Mouse (Mus musculus): Measurements from ENCODE around the gene Celf2. TPM values are rescaled to one million over a fixed set of nuclear protein-coding genes. Genes with fewer than 3 reads are reported as not detected.

Gene Celf2
- polyA plus RNA-seq, 1 experiment, result 40.8 TPM

- Histone ChIP-seq H3K36me3 (ENCODE audit: control insufficient read depth, insufficient read depth, low read length) (no peaks in the 10 kb centered on the region), H3K4me3 (ENCODE audit: extremely low read depth, insufficient read depth, insufficient read length) (no peak overlapping the region), H3K27ac (ENCODE audit: insufficient read depth, low read length) (no peak overlapping the region), H3K4me1 (ENCODE audit: control insufficient read depth, insufficient read depth, insufficient read length) (no peaks in the 10 kb centered on the region), H3K27me3 (ENCODE audit: control insufficient read depth, insufficient read depth, low read length) (no peaks in the 10 kb centered on the region)
- no peak for DNase-seq (ENCODE audit: low read depth in 1 of 2, low spot score in 2 of 2)
- WGBS, result 85% methylated on average over 2 of the region's 2 CpGs
- TF ChIP-seq CTCF (IDR thresholded peaks at IDR 0.05; ENCODE audit: extremely low read depth, insufficient read depth, insufficient read length, insufficient replicate concordance) (no peak), POLR2A (IDR thresholded peaks at IDR 0.05; ENCODE audit: low read depth, low read length) (no peak)
These were observed 116.9 kb downstream of the Celf2 start for GRCm38 (mm10) chr2:7392500-7392899.

GRCm38 (mm10) chr2:7389264-7389663 lies 120.1 kb downstream of the Celf2 start:
- H3K4me3 ChIP-seq (ENCODE audit: extremely low read depth, insufficient read depth, insufficient read length), result no peak overlapping the region
- WGBS, result 75% methylated on average over 5 of the region's 5 CpGs
- H3K36me3 ChIP-seq (ENCODE audit: control insufficient read depth, insufficient read depth, low read length), result no peaks in the 10 kb centered on the region
- no peak overlapping the region for H3K27ac ChIP-seq (ENCODE audit: insufficient read depth, low read length)
- TF ChIP-seq CTCF (IDR thresholded peaks at IDR 0.05; ENCODE audit: extremely low read depth, insufficient read depth, insufficient read length, insufficient replicate concordance), result no peak
- no peak for TF ChIP-seq POLR2A (IDR thresholded peaks at IDR 0.05; ENCODE audit: low read depth, low read length)
- H3K4me1 ChIP-seq (ENCODE audit: control insufficient read depth, insufficient read depth, insufficient read length), result no peaks in the 10 kb centered on the region
- DNase-seq (ENCODE audit: low read depth in 1 of 2, low spot score in 2 of 2), result no peak
- H3K27me3 ChIP-seq (ENCODE audit: control insufficient read depth, insufficient read depth, low read length), result no peaks in the 10 kb centered on the region

- Histone ChIP-seq H3K27me3 (ENCODE audit: control insufficient read depth, insufficient read depth, low read length) (no peaks in the 10 kb centered on the region), H3K36me3 (ENCODE audit: control insufficient read depth, insufficient read depth, low read length) (no peaks in the 10 kb centered on the region), H3K4me1 (ENCODE audit: control insufficient read depth, insufficient read depth, insufficient read length) (no peaks in the 10 kb centered on the region), H3K4me3 (ENCODE audit: extremely low read depth, insufficient read depth, insufficient read length) (no peak overlapping the region), H3K27ac (ENCODE audit: insufficient read depth, low read length) (no peak overlapping the region)
- TF ChIP-seq CTCF (IDR thresholded peaks at IDR 0.05; ENCODE audit: extremely low read depth, insufficient read depth, insufficient read length, insufficient replicate concordance) (no peak), POLR2A (IDR thresholded peaks at IDR 0.05; ENCODE audit: low read depth, low read length) (no peak)
- DNase-seq (ENCODE audit: low read depth in 1 of 2, low spot score in 2 of 2), result no peak
- WGBS, result 52% methylated on average over 1 of the region's 1 CpGs
These were observed 130.6 kb downstream of the Celf2 start for GRCm38 (mm10) chr2:7378736-7379135.

GRCm38 (mm10) chr2:7377878-7378277 lies 131.5 kb downstream of the Celf2 start:
- 92% methylated on average over 1 of the region's 1 CpGs for WGBS
- H3K4me1 ChIP-seq (ENCODE audit: control insufficient read depth, insufficient read depth, insufficient read length), result no peaks in the 10 kb centered on the region

GRCm38 (mm10) chr2:7367738-7368137 lies 141.6 kb downstream of the Celf2 start:
- Histone ChIP-seq H3K27me3 (ENCODE audit: control insufficient read depth, insufficient read depth, low read length) (no peaks in the 10 kb centered on the region), H3K4me3 (ENCODE audit: extremely low read depth, insufficient read depth, insufficient read length) (no peak overlapping the region), H3K4me1 (ENCODE audit: control insufficient read depth, insufficient read depth, insufficient read length) (no peaks in the 10 kb centered on the region), H3K27ac (ENCODE audit: insufficient read depth, low read length) (no peak overlapping the region), H3K36me3 (ENCODE audit: control insufficient read depth, insufficient read depth, low read length) (no peaks in the 10 kb centered on the region)
- WGBS, result 86% methylated on average over 4 of the region's 4 CpGs
- DNase-seq (ENCODE audit: low read depth in 1 of 2, low spot score in 2 of 2), result no peak
- TF ChIP-seq CTCF (IDR thresholded peaks at IDR 0.05; ENCODE audit: extremely low read depth, insufficient read depth, insufficient read length, insufficient replicate concordance) (no peak), POLR2A (IDR thresholded peaks at IDR 0.05; ENCODE audit: low read depth, low read length) (no peak)

More at GRCm38 (mm10) chr2:7377878-7378277, 131.5 kb downstream of the Celf2 start:
- no peaks in the 10 kb centered on the region for H3K36me3 ChIP-seq (ENCODE audit: control insufficient read depth, insufficient read depth, low read length)
- no peaks in the 10 kb centered on the region for H3K27me3 ChIP-seq (ENCODE audit: control insufficient read depth, insufficient read depth, low read length)
- DNase-seq (ENCODE audit: low read depth in 1 of 2, low spot score in 2 of 2), result no peak
- H3K4me3 ChIP-seq (ENCODE audit: extremely low read depth, insufficient read depth, insufficient read length), result no peak overlapping the region
- TF ChIP-seq POLR2A (IDR thresholded peaks at IDR 0.05; ENCODE audit: low read depth, low read length), result no peak
- TF ChIP-seq CTCF (IDR thresholded peaks at IDR 0.05; ENCODE audit: extremely low read depth, insufficient read depth, insufficient read length, insufficient replicate concordance), result no peak
- no peak overlapping the region for H3K27ac ChIP-seq (ENCODE audit: insufficient read depth, low read length)

GRCm38 (mm10) chr2:7359557-7359956 lies 149.8 kb downstream of the Celf2 start:
- no peaks in the 10 kb centered on the region for H3K36me3 ChIP-seq (ENCODE audit: control insufficient read depth, insufficient read depth, low read length)
- no peaks in the 10 kb centered on the region for H3K27me3 ChIP-seq (ENCODE audit: control insufficient read depth, insufficient read depth, low read length)
- no peaks in the 10 kb centered on the region for H3K4me1 ChIP-seq (ENCODE audit: control insufficient read depth, insufficient read depth, insufficient read length)
- TF ChIP-seq CTCF (IDR thresholded peaks at IDR 0.05; ENCODE audit: extremely low read depth, insufficient read depth, insufficient read length, insufficient replicate concordance), result no peak
- TF ChIP-seq POLR2A (IDR thresholded peaks at IDR 0.05; ENCODE audit: low read depth, low read length), result no peak
- no peak overlapping the region for H3K4me3 ChIP-seq (ENCODE audit: extremely low read depth, insufficient read depth, insufficient read length)
- no peak for DNase-seq (ENCODE audit: low read depth in 1 of 2, low spot score in 2 of 2)
- no peak overlapping the region for H3K27ac ChIP-seq (ENCODE audit: insufficient read depth, low read length)
- 65% methylated on average over 5 of the region's 5 CpGs for WGBS

- 89% methylated on average over 3 of the region's 3 CpGs for WGBS
- H3K27me3 ChIP-seq (ENCODE audit: control insufficient read depth, insufficient read depth, low read length), result no peaks in the 10 kb centered on the region
- H3K4me1 ChIP-seq (ENCODE audit: control insufficient read depth, insufficient read depth, insufficient read length), result no peaks in the 10 kb centered on the region
- H3K36me3 ChIP-seq (ENCODE audit: control insufficient read depth, insufficient read depth, low read length), result no peaks in the 10 kb centered on the region
- H3K27ac ChIP-seq (ENCODE audit: insufficient read depth, low read length), result no peak overlapping the region
- no peak for DNase-seq (ENCODE audit: low read depth in 1 of 2, low spot score in 2 of 2)
- no peak for TF ChIP-seq CTCF (IDR thresholded peaks at IDR 0.05; ENCODE audit: extremely low read depth, insufficient read depth, insufficient read length, insufficient replicate concordance)
- no peak for TF ChIP-seq POLR2A (IDR thresholded peaks at IDR 0.05; ENCODE audit: low read depth, low read length)
- H3K4me3 ChIP-seq (ENCODE audit: extremely low read depth, insufficient read depth, insufficient read length), result no peak overlapping the region
These were observed 150.5 kb downstream of the Celf2 start for GRCm38 (mm10) chr2:7358816-7359215.
